Mouse (Mus musculus): ENCODE results near the gene St3gal6.
"Not testable (repeated sequence)": the region's sequence is repeated elsewhere in the genome, so short reads cannot be mapped to it uniquely, and the experiment has no call there.

St3gal6 gene

GRCm38 (mm10) chr16:58476363-58476762, 47.7 kb downstream of the St3gal6 start:
- no peak for DNase-seq (ENCODE audit: low read depth, low spot score)

DNA sequence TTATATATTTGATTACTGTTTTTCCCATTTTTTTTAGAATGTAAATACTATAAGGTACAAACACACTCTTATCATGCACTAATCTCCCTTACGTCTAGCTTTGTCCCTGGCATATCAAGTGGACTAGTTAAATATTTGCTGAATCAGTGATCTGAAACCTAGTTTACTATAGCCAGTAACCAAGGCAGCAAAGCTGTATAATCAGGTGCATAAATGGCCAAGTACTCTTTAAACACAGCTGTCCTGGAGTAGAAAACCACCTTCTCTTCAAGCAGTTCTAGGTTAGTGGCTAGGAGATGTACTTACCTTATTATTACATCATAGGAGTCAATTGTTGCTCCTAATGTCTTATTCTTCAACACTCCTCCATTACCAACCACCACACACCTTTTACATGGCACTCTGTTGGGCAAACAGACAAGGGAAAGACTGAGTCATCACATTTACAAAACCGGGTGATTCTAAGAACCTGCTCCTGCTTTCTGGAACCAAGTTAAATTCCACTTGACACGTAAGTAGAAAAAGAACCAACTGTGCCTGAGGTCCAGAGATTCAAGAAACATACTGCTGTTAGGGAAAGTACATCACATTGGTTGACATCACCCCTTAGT, 48.4 kb downstream of the St3gal6 start:
- DNase-seq (ENCODE audit: low read depth, low spot score): no peak

- DNase-seq (ENCODE audit: low read depth, low spot score): no peak
Observed at GRCm38 (mm10) chr16:58474875-58475274, 49.2 kb downstream of the St3gal6 start.

DNA sequence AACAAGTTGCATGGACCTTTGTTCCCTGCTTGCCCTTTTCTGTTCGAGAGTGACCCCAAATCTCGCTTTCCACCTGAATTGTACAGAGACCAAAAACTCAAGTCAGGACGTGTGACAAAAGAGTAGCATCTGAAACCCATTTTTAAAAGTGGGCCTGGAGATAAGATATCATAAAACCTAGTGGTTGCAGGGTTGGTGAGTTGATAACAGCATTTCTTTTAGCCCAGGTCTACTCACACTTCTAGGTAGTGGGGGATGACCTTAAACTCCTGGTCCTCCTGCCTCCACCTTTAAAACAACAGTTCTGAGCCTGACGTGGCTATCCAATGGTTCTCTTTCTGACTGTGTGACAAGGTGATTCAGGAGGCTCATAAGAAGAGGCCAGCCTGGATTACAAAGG, 53.2 kb downstream of the St3gal6 start:
- no peak for DNase-seq (ENCODE audit: low read depth, low spot score)

GRCm38 (mm10) chr16:58470061-58470460, 54.0 kb downstream of the St3gal6 start:
- no peak for DNase-seq (ENCODE audit: low read depth, low spot score)

GRCm38 (mm10) chr16:58465412-58465811, 58.6 kb downstream of the St3gal6 start:
- no peak for DNase-seq (ENCODE audit: low read depth, low spot score)

- no peak for DNase-seq (ENCODE audit: low read depth, low spot score)
Observed at GRCm38 (mm10) chr16:58464051-58464450, 60.0 kb downstream of the St3gal6 start.

DNA sequence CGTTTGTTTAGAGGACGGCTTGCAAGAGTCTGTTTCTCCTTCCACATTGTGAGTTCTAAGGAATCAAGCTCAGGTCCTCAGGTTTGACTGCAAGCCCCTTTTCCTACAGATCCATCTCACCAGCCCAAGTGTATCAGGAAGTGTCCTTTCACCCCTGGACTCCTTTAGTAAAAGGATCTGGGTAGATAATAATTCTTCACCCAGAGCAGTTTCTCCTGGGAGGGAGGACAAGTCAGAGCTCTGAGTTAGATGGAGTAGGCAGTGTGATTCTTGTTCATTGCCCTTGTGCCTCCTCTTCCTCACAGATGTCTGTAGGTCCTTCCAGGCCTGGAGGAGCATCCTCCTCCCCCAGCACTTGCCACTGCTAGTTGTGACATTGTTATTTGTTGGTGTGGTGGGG, 61.5 kb downstream of the St3gal6 start:
- DNase-seq (ENCODE audit: low read depth, low spot score): no peak

DNA sequence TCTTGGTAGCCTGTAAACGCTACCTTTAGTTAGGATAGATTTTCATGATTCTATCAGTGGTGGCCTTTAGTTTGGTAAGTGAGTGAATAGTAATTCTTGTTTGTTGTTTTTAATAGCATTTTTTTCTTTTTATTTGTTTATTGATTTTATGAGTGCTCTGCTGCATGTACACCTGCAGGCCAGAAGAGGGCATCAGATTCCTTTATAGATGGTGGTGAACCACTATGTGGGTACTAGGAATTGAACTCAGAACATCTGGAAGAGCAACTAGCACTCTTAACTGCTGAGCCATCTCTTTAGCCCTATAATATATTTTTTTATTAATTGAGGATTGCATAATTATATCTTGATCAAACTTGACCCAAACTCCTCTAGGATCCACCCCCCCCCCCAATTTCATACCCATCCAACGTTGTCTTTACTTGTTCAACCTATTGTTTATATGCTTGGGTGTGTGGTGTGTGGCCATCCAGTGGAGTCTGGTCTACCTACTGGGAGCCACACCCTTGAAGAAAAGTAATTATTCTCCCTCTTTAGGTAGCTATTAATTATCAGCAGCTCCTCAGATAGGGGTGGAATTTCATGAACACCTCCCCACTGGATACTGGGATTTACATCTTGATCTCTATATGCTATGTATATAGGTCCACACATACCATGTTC, 62.1 kb downstream of the St3gal6 start:
- no peak for DNase-seq (ENCODE audit: low read depth, low spot score)

GRCm38 (mm10) chr16:58460386-58460785, 63.7 kb downstream of the St3gal6 start:
- no peak for DNase-seq (ENCODE audit: low read depth, low spot score)

- DNase-seq (ENCODE audit: low read depth, low spot score): not testable (repeated sequence)
Observed at GRCm38 (mm10) chr16:58459966-58460365, 64.1 kb downstream of the St3gal6 start.

DNA sequence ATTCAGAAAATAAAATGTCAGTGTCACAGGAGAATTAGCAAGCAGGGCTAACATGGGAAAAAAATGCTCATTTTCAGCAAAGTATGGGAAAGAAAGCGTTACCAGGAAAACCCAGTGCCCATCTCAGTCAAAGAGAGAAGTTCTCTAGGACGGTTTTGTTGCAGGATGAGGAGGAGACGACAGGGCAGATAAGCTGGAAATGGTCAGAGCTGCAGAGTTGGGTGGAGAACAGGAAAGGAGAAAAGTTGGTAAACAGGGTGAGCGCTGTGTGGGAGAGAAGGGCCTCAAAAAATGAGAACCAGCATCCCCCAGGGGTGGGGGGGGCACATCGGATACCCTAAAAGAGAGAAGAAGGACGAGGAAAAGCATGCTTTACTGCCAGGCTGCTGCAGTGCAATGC, 67.1 kb downstream of the St3gal6 start:
- no peak for DNase-seq (ENCODE audit: low read depth, low spot score)

- no peak for DNase-seq (ENCODE audit: low read depth, low spot score)
Observed at GRCm38 (mm10) chr16:58456445-58456844, 67.6 kb downstream of the St3gal6 start.

DNA sequence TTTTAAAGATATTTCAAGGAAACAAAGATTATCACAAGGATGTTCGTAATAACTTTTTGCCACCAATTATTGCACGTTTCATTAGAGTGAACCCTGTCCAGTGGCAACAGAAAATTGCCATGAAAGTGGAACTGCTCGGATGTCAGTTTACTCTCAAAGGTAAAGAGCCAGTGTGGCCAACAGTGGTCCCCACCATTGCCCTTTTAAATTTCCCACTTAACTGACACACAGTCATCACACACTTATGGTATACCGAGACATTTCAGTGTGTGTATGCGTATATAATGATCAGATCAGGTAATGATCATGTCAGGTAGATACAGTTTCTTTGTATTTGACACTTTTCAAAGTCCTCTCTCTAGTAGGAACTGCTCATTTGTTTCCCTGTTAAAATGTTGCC, 68.9 kb downstream of the St3gal6 start:
- no peak for DNase-seq (ENCODE audit: low read depth, low spot score)

DNA sequence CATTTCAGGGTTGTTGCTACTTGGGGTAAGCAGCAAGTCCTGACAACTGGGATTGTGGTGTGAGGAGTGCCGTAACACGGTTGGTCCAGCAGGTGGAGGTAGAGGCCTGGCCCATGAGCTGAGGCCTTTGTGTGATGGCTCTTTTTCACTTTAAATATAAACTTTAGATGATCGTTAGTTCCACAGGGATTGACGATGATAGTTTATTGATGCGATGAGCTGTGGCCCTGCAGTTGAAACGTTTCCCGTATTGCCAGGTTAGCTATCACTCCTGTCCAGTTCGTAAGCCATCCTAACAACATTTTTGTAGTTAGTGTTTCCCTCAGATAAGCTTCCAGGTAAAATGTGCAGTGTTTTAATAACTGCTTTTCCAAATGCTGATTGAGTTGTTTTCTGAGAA, 69.4 kb downstream of the St3gal6 start:
- DNase-seq (ENCODE audit: low read depth, low spot score): peak; percentile 44

DNA sequence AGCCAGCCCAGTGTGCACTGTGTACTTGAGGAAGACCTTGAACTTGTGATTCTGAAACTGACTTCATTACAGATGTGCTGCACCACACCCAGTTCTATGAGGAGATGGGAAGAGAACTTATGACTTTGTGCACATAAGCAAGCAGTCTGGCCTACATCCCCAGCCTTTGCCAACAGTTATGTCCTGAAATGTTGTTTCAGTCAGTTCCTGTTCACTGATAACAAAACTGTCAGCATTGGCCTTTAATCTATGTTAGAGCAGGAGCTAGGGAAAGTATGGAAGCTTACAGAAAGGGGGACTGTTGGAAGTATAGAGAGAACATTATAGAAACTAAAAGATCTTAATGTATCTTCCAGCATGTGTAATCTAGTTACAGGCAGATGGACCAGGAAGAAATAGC, 70.2 kb downstream of the St3gal6 start:
- no peak for DNase-seq (ENCODE audit: low read depth, low spot score)

DNA sequence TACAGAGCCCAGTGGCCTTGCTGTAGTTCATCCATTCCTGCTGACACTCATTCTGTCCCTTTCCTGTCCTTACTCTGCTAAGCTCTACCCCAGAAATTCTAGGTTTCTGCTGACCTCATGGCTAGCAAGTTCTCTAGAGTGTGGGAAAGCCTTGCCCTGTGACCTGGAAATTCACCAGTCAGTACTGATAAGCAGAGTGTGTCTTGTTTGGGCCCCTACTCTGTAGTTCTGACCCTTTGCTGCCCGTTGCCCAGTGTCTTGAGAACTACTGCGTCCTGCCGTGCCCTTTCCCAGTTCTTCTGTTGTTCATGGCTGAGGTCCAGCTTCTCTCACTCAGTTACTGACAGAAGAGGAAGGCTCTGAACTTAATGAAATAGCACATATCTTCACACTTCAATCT, 70.9 kb downstream of the St3gal6 start:
- no peak for DNase-seq (ENCODE audit: low read depth, low spot score)

GRCm38 (mm10) chr16:58451647-58452046, 72.4 kb downstream of the St3gal6 start:
- DNase-seq (ENCODE audit: low read depth, low spot score): no peak

- no peak for DNase-seq (ENCODE audit: low read depth, low spot score)
Observed at GRCm38 (mm10) chr16:58450648-58451047, 73.4 kb downstream of the St3gal6 start.

- DNase-seq (ENCODE audit: low read depth, low spot score): no peak
Observed at GRCm38 (mm10) chr16:58449073-58449472, 75.0 kb downstream of the St3gal6 start.

GRCm38 (mm10) chr16:58446281-58447259, 77.5 kb downstream of the St3gal6 start:
- DNase-seq (ENCODE audit: low read depth, low spot score): no peak

DNA sequence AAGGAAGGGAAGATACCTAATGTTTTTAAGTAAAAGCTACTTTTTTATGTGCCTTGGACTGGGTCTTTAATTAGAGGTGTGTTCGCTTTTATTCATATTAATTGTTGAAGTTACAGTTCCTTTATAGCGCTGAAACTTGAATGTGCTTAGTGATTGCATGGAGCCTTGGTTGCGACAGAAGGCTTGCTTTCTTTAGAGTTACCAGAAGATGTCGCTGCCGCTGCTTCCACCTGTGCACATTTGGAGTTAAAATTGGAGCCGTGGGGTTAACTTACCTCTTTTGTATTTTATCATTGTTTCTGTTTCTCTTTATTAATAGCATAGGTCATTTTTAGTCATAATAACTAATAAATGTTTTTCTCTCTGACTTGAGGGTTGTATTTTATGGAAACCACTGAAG, 79.3 kb downstream of the St3gal6 start:
- DNase-seq (ENCODE audit: low read depth, low spot score): no peak

All from embryo, embryonic 11.5 days (tissue).